Mouse (Mus musculus) embryo, embryonic 9.5 days (tissue): ENCODE measurements at regions not wholly inside any gene's neighbourhood (a gene's known extent, or its start where the extent isn't known, plus 50 kb on each side); places are given as distances from the start of the nearest gene placed in this dataset.

Experiments used
- DNase-seq: peaks from one replicate; pipeline ENCODE4 v3.0.0-alpha.2; 2017; ENCODE audit errors: extremely low spot score

- DNase-seq, result no peak
These were observed 159.0 kb upstream of the Dusp10 start for GRCm38 (mm10) chr1:183853956-183854613.

- no peak for DNase-seq
These were observed 148.0 kb upstream of the Dusp10 start for GRCm38 (mm10) chr1:183865111-183865510.

- DNase-seq, result no peak
These were observed 147.5 kb upstream of the Dusp10 start for GRCm38 (mm10) chr1:183865586-183865985.

GRCm38 (mm10) chr1:183868965-183869364 is 144.1 kb upstream of the Dusp10 start:
- DNase-seq, result no peak

GRCm38 (mm10) chr1:183895936-183896335 is 117.2 kb upstream of the Dusp10 start:
- DNase-seq, result no peak

- DNase-seq, result no peak
These were observed 115.0 kb upstream of the Dusp10 start for GRCm38 (mm10) chr1:183898091-183898490.

- no peak for DNase-seq
These were observed 108.5 kb upstream of the Dusp10 start for GRCm38 (mm10) chr1:183904564-183904963.

GRCm38 (mm10) chr1:183905345-183906142 is 107.6 kb upstream of the Dusp10 start:
- DNase-seq, result no peak

- no peak for DNase-seq
These were observed 95.4 kb upstream of the Dusp10 start for GRCm38 (mm10) chr1:183917656-183918055.

- no peak for DNase-seq
These were observed 91.8 kb upstream of the Dusp10 start for GRCm38 (mm10) chr1:183921262-183921661.

GRCm38 (mm10) chr1:183928539-183928938 is 84.6 kb upstream of the Dusp10 start:
- DNase-seq, result peak; percentile 1

GRCm38 (mm10) chr1:183930363-183930982 is 82.6 kb upstream of the Dusp10 start:
- DNase-seq, result no peak

- DNase-seq, result no peak
These were observed 82.0 kb upstream of the Dusp10 start for GRCm38 (mm10) chr1:183931141-183931540.

GRCm38 (mm10) chr1:183933845-183934244 is 79.3 kb upstream of the Dusp10 start:
- no peak for DNase-seq

- no peak for DNase-seq
These were observed 75.9 kb upstream of the Dusp10 start for GRCm38 (mm10) chr1:183937166-183937565.

- DNase-seq, result no peak
These were observed 74.7 kb upstream of the Dusp10 start for GRCm38 (mm10) chr1:183938361-183938760.

- DNase-seq, result no peak
These were observed 72.4 kb upstream of the Dusp10 start for GRCm38 (mm10) chr1:183940706-183941105.

GRCm38 (mm10) chr1:183946241-183946640 is 66.9 kb upstream of the Dusp10 start:
- no peak for DNase-seq

GRCm38 (mm10) chr1:183947066-183947465 is 66.0 kb upstream of the Dusp10 start:
- DNase-seq, result no peak

GRCm38 (mm10) chr1:183949205-183949604 is 63.9 kb upstream of the Dusp10 start:
- no peak for DNase-seq

- DNase-seq, result no peak
These were observed 59.0 kb upstream of the Dusp10 start for GRCm38 (mm10) chr1:183954086-183954485.

- DNase-seq, result no peak
These were observed 56.7 kb upstream of the Dusp10 start for GRCm38 (mm10) chr1:183956391-183956790.

GRCm38 (mm10) chr1:183961383-183961782 is 51.7 kb upstream of the Dusp10 start:
- DNase-seq, result no peak
